Mouse (Mus musculus) cerebral cortex, adult 2 months (tissue): ENCODE data around the gene Cfap43.

Experiments
- WGBS: fragments of 180-500 bp; shearing (Covaris S2); methylation state at CpG from one replicate; pipeline ENCODE4 v1.1.7; 2018; 5-methylcytosine and 5-hydroxymethylcytosine counted together

Gene Cfap43

DNA sequence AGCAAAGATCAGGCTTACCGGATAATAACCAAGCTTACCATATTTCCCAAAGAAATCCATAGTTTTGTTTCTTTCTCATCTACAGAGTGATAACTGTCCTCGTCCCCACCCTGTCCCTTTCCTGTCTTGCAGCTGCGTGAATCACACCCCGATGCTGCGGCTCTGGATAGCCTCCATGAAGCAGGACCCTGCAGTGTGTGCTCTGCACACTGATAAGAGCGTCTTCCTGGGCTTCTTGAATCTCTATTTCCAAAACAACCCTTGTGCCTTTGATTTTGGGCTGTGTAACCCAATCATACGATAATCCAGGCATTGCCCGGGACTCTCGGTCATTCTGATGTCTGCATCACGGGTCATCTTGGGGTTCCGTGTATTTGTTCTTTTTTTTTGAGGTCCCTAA, 33.2 kb downstream of the Cfap43 start:
- WGBS, result 90% methylated on average over 11 of the region's 11 CpGs

DNA sequence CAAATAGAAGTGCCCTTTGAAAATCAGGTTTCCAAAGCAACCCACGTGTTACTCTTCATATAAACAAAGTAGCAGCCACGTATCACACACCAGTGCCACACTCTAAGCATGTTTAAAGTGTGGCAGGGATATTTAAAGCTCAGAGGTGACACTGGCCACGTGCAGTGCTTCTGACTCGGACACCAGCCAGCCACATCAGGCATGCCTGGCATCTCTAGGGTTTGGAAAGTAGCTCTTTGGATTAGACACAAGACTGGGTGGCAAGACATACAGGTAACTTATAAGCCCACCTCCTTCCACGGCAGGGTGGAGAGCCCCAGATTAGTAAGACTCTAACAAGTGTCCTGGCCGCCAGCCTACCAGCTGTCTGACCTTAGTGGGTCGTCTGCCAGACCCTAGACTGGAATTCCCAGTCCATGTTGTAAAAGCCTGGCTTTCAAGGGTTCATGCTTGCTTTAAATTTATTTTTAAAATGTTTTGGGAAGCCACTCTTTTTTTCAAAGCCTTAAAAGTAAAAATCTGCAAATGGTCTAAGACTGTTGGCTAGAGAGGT, 33.8 kb downstream of the Cfap43 start:
- WGBS, result 71% methylated on average over 7 of the region's 7 CpGs

DNA sequence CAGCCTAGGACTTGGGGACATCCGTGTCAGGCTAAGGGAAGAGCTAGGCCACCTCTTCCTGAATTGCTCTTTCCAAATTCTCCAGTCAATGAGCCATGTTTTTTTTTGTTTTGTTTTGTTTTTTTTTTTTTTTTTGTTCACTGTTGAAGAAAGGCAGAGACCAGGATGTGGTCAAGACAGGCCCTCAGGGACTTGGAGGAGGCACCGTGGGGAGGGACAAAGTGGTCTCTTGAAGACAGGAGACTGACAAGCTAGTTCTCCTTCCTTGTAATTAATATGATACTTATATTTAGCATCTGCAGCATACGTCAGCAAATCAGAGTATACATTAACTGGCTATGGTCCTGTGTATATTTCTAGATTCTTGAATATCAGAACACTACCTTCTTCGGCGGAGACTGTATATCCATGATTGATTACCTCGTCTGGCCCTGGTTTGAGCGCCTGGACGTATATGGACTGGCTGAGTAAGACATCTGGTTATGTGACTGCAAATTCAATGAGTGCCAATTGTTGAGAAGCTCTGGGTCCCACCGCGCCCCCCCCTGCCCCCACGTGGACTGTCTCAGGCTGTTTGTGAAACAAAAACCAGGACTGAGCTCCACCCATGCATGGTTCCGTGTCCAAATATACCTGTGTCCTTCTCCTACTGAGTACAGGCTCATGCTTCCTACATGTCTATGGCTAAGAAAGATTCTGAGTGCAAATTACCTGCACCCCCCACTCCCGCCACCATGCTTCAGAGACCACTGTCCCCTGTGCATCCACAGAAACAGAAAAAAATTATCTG, 34.6 kb downstream of the Cfap43 start:
- 87% methylated on average over 13 of the region's 13 CpGs for WGBS

DNA sequence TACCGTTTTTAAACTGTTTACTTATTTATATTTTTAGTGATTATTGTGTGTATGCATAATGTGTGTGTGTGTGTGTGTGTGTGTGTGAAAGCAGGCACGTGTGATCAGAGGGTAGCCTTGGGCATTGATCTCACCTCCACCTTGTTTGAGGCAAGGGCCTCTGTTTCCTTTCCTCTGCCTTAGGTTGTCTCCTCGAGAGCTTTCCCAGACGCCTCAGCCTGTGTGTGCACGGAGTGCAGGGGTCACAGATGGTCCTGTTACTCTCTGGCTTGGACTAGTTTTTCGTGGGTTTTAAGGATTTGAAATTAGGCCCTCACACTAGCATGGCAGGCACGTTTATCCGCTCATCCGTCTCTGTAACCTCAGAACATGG, 36.2 kb downstream of the Cfap43 start:
- 68% methylated on average over 9 of the region's 9 CpGs for WGBS

DNA sequence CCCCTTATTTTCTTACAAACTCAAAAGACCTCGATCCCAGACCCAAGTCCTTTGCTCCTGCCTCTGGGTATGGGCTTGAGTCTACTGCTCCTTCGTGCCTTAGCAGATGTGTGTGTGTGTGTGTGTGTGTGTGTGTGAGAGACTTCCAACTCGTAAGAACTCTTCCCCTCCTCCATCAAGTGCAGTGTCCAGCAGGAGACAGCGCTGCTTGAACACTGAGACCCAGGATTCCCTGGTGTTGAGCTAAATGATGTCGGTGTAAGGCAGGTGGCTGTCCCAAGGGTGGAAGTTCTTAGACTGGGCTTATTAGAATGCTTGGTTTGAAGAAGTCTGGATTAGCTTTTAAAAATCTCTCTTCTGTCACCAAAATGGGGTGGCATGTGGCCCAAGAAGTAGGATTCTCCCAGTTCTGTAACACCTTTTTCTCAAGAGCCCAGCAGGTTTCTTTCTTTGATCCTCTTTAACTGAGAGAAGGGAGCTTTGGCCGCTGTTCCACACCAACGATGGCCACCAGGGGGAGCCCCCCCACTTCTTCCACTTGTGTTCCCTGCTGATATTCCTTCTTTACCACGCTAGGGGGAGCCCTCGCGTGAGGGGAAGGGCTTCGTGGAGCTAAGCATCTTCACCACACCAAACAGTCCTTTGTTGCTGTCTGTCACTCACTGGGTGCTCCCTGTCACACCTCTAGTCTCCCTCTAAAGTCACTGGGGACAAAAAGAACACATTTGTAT, 36.8 kb downstream of the Cfap43 start:
- 26% methylated on average over 11 of the region's 11 CpGs for WGBS

DNA sequence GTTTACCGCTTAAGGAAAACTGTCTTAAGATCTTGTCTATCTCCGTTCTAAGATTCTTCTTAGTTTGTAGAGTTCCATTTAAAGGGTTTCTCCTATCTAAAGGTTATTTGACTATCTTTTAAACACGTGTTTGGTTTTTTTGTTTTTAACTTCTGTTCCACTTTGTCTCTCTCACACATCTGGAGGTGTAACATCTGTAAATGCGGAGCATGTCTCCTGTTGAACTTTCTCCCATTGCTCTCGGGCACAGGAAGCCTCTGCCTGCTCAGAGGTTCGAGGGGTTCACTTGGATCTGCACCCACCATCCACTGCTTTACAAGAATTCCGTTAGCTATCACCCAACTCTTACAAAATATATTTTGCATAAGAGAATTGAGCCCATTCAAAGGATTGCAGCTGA, 37.5 kb downstream of the Cfap43 start:
- 85% methylated on average over 7 of the region's 7 CpGs for WGBS

DNA sequence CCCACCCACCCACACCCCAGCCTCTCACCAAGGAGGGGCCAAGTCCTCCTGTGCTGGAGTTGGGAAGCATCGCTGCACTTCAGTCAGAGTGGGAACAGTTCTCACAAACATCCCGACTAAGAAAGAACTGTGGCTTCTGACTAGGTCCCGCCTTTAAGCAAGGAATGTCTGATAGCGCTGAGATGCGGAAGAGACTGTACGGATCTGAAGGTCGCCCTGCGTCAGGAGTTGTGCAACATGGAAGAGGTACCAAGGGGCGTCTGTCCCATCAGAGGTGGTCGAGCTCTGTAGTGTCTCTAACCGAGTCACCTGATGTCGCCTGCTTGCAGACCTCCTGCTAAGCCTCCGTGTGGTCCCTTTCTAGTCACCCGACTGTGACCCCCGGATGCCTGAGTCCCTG, 42.8 kb downstream of the Cfap43 start:
- WGBS, result 83% methylated on average over 15 of the region's 15 CpGs

DNA sequence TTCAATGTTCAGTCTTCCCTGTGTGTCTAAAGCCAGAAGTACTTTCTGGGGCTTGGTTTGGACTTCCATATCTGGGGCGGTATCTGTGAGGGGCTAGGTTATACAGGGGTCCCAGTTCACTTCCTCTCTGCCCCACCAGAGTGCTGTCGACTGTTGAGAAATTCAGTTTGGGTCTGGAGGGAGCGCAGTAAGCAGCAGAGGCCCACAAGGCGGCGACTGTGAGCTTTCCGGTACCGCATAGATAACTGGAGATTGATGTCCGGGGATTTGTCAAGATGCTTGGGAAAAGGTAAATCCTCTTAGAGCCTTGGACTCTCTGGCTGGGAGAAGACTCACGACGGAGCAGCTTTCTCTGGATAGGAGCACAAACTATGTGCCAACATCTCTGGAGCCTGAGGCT, 47.6 kb downstream of the Cfap43 start:
- WGBS, result 29% methylated on average over 10 of the region's 10 CpGs

DNA sequence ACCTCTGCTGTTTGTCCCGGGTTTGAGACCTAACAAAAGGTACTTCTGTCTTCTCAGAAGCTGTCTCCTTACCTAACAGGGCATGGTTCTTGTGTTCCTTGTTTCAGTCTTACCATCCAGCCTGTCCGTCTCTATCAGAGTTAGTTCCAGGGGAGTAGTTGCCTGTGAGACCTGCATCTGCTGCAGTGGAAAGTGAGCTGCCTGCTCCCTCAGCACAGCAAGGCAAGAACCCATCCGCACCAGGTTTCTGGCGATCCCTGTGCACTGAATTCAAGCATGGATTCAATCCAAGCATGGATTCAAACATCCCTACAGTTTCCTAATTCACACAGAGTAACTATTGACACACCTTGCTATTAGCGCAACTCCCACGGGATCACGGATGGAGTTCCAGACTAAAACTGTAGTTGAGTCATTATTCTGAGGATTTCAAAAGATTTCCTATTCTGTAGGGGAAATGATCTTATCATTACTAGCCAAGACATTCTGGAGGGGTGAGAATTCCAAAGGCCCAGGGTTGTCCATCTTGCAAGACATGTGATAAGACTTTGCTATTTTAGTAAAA, 48.9 kb downstream of the Cfap43 start:
- 78% methylated on average over 7 of the region's 7 CpGs for WGBS

DNA sequence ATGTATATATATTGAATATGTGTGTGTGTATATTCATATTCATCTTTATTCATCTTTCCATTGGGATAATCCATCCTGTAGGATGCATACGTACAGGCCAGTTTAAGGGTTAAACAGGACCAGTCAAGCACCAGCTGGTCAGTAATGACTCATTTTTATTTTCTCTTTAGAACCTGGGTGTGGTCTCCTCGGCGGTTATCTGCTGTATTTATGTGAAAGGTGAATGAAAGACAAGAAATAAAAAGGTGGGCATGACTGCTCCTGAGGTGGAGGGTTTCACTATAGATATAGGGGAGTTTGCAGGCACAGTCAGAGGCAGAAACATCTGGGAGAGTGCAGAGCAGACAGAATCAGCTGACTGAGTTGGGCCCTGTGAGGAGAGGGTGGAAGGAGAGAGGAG, 49.6 kb downstream of the Cfap43 start:
- WGBS, result 75% methylated on average over 3 of the region's 3 CpGs

DNA sequence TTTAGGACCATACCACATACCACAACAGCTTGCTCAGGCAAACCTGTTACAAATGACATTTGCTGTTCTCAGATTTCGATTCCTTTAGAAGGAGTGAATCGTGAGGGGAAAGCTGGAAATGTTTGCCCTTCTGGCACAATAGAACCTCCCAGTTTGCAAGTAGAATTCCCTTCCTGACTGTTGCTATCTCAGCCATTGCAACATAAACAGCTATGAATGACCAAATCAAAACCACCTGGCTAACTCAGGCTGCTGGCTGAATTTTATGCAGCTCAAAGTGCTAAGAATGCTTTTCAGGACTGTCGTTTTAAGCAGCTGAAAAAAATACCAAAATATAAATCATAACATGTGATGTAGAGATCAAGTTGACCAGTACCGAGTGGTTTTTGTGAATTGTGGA, 50.1 kb downstream of the Cfap43 start:
- WGBS, result 69% methylated on average over 4 of the region's 4 CpGs

DNA sequence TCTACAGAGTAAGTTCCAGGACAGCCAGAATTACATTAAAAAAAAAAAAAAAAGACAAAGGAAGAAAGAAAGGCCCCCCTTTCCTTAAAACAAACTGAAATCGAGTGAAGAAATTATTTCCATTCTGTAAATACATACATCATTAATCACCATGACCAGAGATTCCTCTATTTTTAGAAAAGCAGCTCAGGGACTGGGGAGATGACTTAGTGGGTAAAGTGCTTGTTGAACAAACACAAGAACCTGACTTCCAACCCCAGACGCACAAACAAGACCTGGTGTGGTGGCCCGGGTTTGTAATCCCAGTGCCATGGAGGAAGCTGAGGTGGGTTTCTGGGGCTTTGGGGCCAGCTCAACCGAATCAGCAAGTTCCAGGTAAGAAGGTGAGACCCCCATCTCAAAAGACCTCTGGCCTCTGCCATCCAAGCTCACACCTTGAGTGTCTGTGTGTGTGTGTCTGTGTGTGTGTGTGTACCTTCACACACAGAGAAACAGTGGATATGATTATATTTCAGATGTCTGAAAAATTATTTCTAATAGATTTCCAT, 51.4 kb downstream of the Cfap43 start:
- WGBS, result 74% methylated on average over 4 of the region's 4 CpGs

DNA sequence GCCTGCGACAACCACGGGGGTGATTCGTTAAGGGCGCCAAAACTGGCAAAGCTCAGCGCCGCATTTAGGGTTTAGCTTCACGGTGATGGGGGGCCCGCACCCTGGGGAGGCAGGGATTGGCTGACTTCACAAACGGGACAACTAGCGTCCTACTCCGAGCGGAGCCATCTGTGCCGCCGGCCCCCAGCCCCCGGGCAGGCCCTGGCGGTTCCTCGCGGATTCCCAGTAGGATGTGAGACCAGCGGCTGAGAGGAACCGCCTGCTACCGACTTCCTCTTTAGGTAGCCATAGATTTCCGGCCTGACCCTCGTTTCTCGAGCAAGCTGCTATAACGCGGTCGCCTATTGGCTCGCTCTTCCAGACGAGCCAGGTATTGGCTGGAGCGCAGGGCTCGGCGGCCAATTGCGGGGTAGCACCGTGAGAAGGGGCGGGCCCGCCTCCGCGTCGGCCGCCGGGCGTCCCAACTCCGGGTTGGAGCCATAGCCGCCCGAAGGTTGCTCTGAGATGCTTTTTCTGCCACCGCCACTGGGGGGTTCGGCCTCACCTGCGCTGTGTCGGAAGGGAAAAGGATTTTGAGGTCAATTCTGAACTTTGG, 53.6 kb downstream of the Cfap43 start, which contains the start of gene Gsto2:
Gsto2 (plus strand) TSS at position 182 of the 595 bp plus-strand sequence.
- WGBS, result under 1% methylated on average over 49 of the region's 49 CpGs

DNA sequence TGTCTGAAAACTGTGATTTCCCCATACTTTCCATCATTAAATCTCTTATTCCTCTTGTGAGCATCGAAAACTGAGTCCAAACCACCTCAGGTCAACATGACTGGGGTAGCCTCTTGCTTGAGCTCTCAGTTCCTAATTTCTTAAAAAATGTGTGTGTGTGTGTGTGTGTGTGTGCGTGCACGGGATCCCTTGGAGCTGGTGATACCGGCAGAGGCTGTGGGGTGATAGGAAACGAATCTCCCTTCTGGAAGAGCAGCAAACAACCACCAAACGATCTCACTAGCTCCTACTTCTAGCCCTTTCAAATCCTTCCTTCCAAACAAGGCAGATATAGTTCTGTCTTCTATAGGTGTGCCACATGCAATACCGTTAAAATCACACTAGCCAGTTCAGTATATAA, 54.4 kb downstream of the Cfap43 start:
- WGBS, result 81% methylated on average over 7 of the region's 7 CpGs

DNA sequence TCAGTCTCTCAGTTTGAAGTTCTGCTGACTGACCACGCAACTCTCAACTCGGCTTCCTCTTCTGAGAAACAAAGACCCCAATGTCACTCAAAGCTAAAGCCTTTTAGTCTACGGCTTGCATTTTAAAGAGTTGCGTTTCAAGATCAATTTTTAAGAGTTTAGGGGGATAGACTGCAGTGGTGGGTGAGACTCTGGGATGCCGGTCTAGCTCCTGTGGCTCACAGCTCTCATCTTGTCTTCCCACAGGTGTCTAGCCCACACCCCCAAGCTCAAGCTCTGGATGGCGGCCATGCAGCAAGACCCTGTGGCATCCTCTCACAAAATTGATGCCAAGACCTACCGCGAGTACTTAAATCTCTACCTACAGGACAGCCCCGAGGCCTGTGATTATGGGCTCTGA, 55.0 kb downstream of the Cfap43 start:
- 99% methylated on average over 9 of the region's 9 CpGs for WGBS

DNA sequence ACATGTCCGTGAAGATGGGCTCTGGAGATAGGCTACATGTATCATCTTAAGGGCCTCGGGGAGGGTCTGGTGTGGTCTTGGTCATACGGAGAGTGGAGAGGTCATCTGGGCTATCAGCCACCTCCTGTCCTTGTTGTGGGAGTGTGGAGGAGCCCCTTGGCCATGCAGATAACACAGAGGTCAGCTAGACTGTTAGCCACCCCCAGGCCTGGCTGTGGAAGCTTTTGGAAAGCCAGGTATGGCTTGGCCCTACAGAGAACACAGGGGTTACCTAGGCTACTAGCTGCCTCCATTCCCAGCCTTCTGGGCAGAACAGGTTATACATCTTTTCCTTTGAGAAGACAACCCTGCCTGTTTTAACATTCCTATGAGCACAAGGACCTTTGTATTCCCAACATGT, 56.5 kb downstream of the Cfap43 start:
- 95% methylated on average over 3 of the region's 3 CpGs for WGBS

DNA sequence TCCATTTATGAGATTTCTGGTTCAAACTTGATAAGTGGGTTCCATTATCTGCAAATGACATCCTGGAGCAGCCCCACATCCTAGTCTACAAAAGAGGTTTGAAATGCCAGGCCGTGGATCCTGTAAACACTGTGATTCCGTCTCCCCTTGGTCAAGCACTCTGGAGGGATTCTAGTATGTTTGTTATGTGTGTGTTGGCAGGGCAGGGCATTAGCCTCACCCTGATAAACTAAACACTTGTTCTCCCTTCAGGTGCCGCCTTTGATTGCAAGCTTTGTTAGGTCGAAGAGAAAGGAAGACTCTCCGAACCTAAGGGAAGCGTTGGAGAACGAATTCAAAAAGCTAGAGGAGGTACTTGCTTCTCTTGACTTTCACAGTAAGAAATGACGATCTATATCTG, 59.9 kb downstream of the Cfap43 start:
- 91% methylated on average over 8 of the region's 8 CpGs for WGBS

DNA sequence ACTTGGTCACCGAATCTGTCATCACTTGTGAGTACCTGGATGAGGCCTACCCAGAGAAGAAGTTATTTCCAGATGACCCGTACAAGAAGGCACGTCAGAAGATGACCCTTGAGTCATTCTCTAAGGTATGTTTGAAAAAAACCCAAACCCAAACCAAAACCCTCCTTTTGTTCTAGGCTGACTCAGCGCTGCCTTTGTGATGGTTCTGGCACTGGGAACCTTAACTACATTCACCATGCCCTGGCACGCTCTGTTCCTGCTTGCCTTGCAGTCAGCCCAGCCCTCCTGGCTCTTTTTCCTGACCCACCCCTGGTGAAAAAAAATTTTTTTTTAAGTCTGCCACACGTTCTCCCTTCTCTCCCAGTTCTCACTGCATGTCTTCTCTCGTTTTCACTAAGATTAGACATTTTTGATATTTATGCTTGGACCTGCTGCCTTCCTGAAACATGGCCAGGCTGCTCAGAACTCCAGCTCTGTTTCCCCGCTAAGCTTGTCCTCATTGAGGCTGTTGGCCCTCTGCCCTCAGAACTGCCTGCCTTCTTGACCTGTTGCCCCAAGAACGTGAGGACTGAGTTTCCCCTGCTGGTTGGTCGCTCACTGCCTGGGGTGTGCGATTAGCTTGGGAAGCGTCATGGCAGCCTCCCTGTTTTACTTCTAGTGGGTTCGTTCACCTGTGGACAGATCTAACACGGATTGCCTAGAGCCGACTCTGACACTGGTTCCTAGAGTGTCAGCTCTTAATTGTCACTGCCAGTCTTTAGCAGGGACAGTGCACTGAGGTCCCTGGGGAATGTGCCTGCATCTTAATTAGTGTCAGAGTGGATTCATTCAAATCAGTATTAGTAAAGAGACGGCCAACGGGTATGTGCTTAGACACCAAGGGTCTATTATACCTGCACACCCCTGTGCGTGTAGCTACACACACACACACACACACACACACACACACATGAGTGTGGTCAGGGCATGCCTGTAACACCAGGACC, 60.8 kb downstream of the Cfap43 start:
- 82% methylated on average over 18 of the region's 18 CpGs for WGBS

DNA sequence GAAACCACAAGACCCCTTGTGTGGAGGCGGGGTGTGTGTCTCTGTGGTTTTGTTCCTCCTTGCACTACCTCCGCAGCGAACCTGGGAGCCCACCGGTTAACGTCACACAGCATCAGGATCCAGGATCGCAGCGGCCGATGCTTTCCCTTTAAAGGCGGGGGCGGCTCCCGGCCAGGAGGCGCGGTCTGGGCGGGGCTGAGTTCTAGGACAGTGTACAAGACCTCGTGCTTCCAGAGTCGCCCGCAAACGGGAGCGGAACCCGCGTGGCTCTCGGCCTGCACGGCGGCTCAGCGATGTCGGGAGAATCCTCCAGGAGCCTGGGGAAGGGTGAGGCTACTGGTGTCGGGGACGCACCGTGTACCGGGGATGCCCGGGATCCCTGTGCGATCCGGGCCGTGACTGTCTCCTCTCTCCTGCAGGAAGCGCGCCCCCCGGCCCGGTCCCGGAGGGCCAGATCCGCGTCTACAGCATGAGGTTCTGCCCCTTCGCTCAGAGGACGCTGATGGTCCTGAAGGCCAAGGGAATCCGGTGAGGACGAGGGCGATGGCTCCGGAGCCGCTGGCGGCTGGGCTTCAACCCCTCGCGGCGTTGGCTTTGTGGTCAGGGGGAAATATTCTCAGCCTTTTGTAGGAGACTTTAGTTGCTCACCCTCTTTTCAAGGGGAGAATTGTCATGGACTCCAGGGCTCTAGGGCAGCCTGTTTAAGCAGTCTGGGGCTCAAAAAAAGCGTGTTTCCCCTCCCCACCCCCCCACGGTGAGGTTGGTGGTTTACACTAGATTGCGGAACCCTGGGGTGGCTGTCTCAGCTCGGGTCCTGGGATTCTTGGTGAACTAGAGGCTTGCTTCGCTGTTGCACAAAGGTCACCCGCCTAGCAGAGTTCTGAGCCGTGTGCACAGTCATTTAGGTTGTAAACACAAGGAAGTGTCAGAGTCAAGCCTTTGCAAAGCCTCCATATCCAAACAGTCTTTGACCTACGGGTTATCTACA, 64.0 kb downstream of the Cfap43 start, which contains the start of gene Gsto1:
Gsto1 (plus strand) TSS at position 175 of the 988 bp plus-strand sequence.
- WGBS, result 1% methylated on average over 60 of the region's 60 CpGs
